Mouse (Mus musculus) erythroblast, embryonic 14.5 days (primary cell): ENCODE measurements around the gene Prrt1.

Source experiments
- GATA1 ChIP-seq: IDR thresholded peaks from 2 replicates; pipeline ENCODE4 v1.6.1; 2012; ENCODE audit warnings: low read length, inconsistent platforms, mixed read lengths
- TAL1 ChIP-seq: IDR thresholded peaks from 3 replicates; pipeline ENCODE4 v1.6.1; 2012; ENCODE audit warnings: low read length, inconsistent platforms, mixed read lengths

DNA sequence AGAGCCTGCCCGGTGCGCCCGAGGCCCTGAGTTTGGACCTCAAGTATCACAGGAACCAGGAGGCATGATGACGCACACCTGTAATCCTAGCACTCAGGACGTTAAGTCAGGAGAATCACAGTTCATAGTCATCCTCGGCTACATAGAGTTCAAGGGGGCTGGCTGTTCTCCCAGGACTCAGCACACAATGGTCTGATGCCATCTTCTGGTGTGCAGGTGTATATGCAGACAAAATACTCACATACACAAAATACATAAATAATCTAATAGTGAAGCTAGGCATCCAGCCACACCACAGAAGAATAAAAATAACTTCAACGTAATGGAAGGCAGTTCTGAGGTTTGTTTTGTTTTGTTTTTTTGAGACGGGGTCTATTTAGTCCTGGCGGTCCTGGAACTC, 6.2 kb upstream of the Prrt1 start:
- TF ChIP-seq GATA1: no peak
- no peak for TF ChIP-seq TAL1
